Mouse (Mus musculus): ENCODE results near the gene Tom1l2.

Gene Tom1l2

GRCm38 (mm10) chr11:60352559-60353411 is at the start of gene Tom1l2, which contains the start of gene Drc3:
Gene Tom1l2, minus strand, starts transcription at chr11:60352905.
Gene Drc3, plus strand, starts transcription at chr11:60353329.
- DNase-seq (ENCODE audit: low read depth, low spot score) = peak; percentile 100

GRCm38 (mm10) chr11:60397172-60397571 is 44.5 kb upstream of the Tom1l2 start:
- no peak for DNase-seq (ENCODE audit: low read depth, low spot score)

- no peak for DNase-seq (ENCODE audit: low read depth, low spot score)
Observed at GRCm38 (mm10) chr11:60396546-60396945, 43.8 kb upstream of the Tom1l2 start.

- no peak for DNase-seq (ENCODE audit: low read depth, low spot score)
Observed at GRCm38 (mm10) chr11:60391346-60391745, 38.6 kb upstream of the Tom1l2 start.

- no peak for DNase-seq (ENCODE audit: low read depth, low spot score)
Observed at GRCm38 (mm10) chr11:60387944-60388343, 35.2 kb upstream of the Tom1l2 start.

- DNase-seq (ENCODE audit: low read depth, low spot score) = no peak
Observed at GRCm38 (mm10) chr11:60385946-60386345, 33.2 kb upstream of the Tom1l2 start.

GRCm38 (mm10) chr11:60384762-60385421 is 32.2 kb upstream of the Tom1l2 start:
- no peak for DNase-seq (ENCODE audit: low read depth, low spot score)

- no peak for DNase-seq (ENCODE audit: low read depth, low spot score)
Observed at GRCm38 (mm10) chr11:60383518-60383917, 30.8 kb upstream of the Tom1l2 start.

- DNase-seq (ENCODE audit: low read depth, low spot score) = no peak
Observed at GRCm38 (mm10) chr11:60374481-60374880, 21.8 kb upstream of the Tom1l2 start.

GRCm38 (mm10) chr11:60370431-60370830 is 17.7 kb upstream of the Tom1l2 start:
- DNase-seq (ENCODE audit: low read depth, low spot score) = no peak

GRCm38 (mm10) chr11:60369448-60369847 is 16.7 kb upstream of the Tom1l2 start:
- no peak for DNase-seq (ENCODE audit: low read depth, low spot score)

GRCm38 (mm10) chr11:60368909-60369308 is 16.2 kb upstream of the Tom1l2 start:
- DNase-seq (ENCODE audit: low read depth, low spot score) = no peak

- no peak for DNase-seq (ENCODE audit: low read depth, low spot score)
Observed at GRCm38 (mm10) chr11:60367256-60367655, 14.6 kb upstream of the Tom1l2 start.

GRCm38 (mm10) chr11:60366239-60367019 is 13.7 kb upstream of the Tom1l2 start:
- DNase-seq (ENCODE audit: low read depth, low spot score) = no peak

- no peak for DNase-seq (ENCODE audit: low read depth, low spot score)
Observed at GRCm38 (mm10) chr11:60360631-60361201, 8.0 kb upstream of the Tom1l2 start.

GRCm38 (mm10) chr11:60359936-60360335 is 7.2 kb upstream of the Tom1l2 start:
- no peak for DNase-seq (ENCODE audit: low read depth, low spot score)

- DNase-seq (ENCODE audit: low read depth, low spot score) = no peak
Observed at GRCm38 (mm10) chr11:60359138-60359537, 6.4 kb upstream of the Tom1l2 start.

- no peak for DNase-seq (ENCODE audit: low read depth, low spot score)
Observed at GRCm38 (mm10) chr11:60358548-60358947, 5.8 kb upstream of the Tom1l2 start.

- no peak for DNase-seq (ENCODE audit: low read depth, low spot score)
Observed at GRCm38 (mm10) chr11:60357116-60357515, 4.4 kb upstream of the Tom1l2 start.

- DNase-seq (ENCODE audit: low read depth, low spot score) = no peak
Observed at GRCm38 (mm10) chr11:60355952-60356351, 3.2 kb upstream of the Tom1l2 start.

- no peak for DNase-seq (ENCODE audit: low read depth, low spot score)
Observed at GRCm38 (mm10) chr11:60351925-60352371, 757 bp downstream of the Tom1l2 start.

- DNase-seq (ENCODE audit: low read depth, low spot score) = no peak
Observed at GRCm38 (mm10) chr11:60351388-60351787, 1.3 kb downstream of the Tom1l2 start.

All from WW6 (cell line).